Mouse (Mus musculus) hindbrain, embryonic 10.5 days (tissue): ENCODE data around the gene Iyd. TPM values are rescaled to one million over a fixed set of nuclear protein-coding genes. Genes with fewer than 3 reads are reported as not detected.

Experiments
- DNase-seq: peaks from one replicate; pipeline ENCODE4 v3.0.0-alpha.2; 2017; ENCODE audit warnings: low spot score
- H3K27ac ChIP-seq: fragments of 300-500 bp; sonication (generic); 2 replicates; pipeline ENCODE4 v1.5.1; 2016; ENCODE audit warnings: mild to moderate bottlenecking, moderate library complexity
- H3K27me3 ChIP-seq: fragments of 300-500 bp; sonication (generic); 2 replicates; pipeline ENCODE4 v1.6.1; 2016; ENCODE audit warnings: mild to moderate bottlenecking; ENCODE audit not compliant: poor library complexity, insufficient read depth, severe bottlenecking
- H3K36me3 ChIP-seq: fragments of 300-500 bp; sonication (generic); 2 replicates; pipeline ENCODE4 v1.6.1; 2016; ENCODE audit warnings: mild to moderate bottlenecking, moderate library complexity
- H3K4me1 ChIP-seq: fragments of 300-500 bp; sonication (generic); replicated peaks from 2 replicates; pipeline ENCODE4 v1.6.1; 2016; ENCODE audit warnings: mild to moderate bottlenecking
- H3K4me3 ChIP-seq: fragments of 300-500 bp; sonication (generic); 2 replicates; pipeline ENCODE4 v1.5.1; 2016; ENCODE audit warnings: mild to moderate bottlenecking, moderate library complexity
- H3K9me3 ChIP-seq: fragments of 300-500 bp; sonication (generic); 2 replicates; pipeline ENCODE4 v1.6.1; 2016; ENCODE audit warnings: mild to moderate bottlenecking, moderate library complexity
- WGBS: fragments of 180-500 bp; shearing (Covaris S2); methylation state at CpG from one replicate; pipeline ENCODE4 v1.1.7; 2016; 5-methylcytosine and 5-hydroxymethylcytosine counted together
- polyA plus RNA-seq: library from polyadenylated mRNA; unstranded; fragments of >200 nt; fragmentation: Nextera tagmentation; extraction: Ambion mirVana; gene quantifications from 2 replicates; pipeline ENCODE4 v1.2.1, GENCODE M21; 2016

The Iyd gene
- polyA plus RNA-seq, 1 experiment from 2014 or later = not detected

- no peaks in the 10 kb centered on the region for H3K36me3 ChIP-seq
- H3K4me1 ChIP-seq = no peaks in the 10 kb centered on the region
- no peaks in the 10 kb centered on the region for H3K9me3 ChIP-seq
- no peak overlapping the region for H3K4me3 ChIP-seq
- DNase-seq = no peak
- no peak overlapping the region for H3K27ac ChIP-seq
- H3K27me3 ChIP-seq = no peaks in the 10 kb centered on the region
Observed at GRCm38 (mm10) chr10:3562165-3562564, 22.1 kb downstream of the Iyd start.

GRCm38 (mm10) chr10:3565126-3565525 is 25.1 kb downstream of the Iyd start:
- no peak overlapping the region for H3K27ac ChIP-seq
- H3K4me3 ChIP-seq = no peak overlapping the region
- DNase-seq = no peak
- H3K4me1 ChIP-seq = no peaks in the 10 kb centered on the region
- H3K36me3 ChIP-seq = no peaks in the 10 kb centered on the region
- 81% methylated on average over 4 of the region's 4 CpGs for WGBS
- H3K9me3 ChIP-seq = no peaks in the 10 kb centered on the region
- H3K27me3 ChIP-seq = no peaks in the 10 kb centered on the region

DNA sequence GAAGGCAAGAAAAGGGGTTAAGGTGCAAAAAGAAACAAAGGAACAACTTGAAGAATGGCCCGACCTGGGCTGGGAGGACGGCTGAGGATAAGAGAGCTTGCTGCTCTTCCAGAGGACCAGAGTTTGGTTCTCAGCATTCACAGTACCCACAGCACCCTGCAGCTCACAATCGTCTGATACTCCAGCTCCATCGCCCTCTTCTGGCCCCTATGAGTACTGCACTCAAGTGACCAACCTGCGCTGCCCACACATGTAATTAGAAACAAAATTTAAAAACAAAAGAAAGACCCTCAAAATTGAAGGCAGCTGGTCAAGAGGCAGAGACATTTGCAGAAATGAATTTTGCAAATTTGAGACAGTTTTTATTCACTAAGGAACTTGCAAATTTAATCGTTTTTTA is 27.8 kb downstream of the Iyd start:
- 72% methylated on average over 6 of the region's 6 CpGs for WGBS
- Histone ChIP-seq H3K9me3 (no peaks in the 10 kb centered on the region), H3K4me1 (no peaks in the 10 kb centered on the region), H3K36me3 (no peaks in the 10 kb centered on the region), H3K27me3 (no peaks in the 10 kb centered on the region), H3K27ac (no peak overlapping the region), H3K4me3 (no peak overlapping the region)
- no peak for DNase-seq

GRCm38 (mm10) chr10:3572723-3573649 is 32.9 kb downstream of the Iyd start:
- no peaks in the 10 kb centered on the region for H3K9me3 ChIP-seq

DNA sequence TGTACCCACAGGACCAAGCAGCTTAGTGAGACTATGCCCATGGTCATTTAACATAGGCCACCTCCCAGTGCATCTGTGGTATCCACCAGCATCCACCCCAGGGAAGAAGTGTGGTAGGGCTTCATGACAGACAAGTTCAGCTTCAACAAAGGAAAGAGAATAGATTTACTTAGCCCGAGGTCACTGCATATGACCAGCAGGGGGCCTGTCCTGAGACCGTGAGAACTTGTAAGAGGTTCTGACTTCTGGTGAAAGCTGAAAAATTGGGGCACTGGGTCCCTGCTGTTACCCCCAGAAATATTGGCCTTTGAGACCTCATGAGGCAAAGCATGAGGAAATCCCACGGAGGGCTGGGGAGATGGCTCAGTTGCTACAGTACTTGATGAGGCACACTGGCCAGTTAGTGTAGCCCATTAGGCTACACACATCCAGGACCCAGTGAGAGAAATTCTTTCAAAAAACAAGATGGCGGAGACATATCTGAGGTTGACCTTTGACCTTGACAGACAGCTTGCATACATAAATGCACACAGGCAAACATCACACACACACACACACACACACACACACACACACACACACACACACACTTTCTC is 34.0 kb downstream of the Iyd start:
- 60% methylated on average over 4 of the region's 4 CpGs for whole genome bisulfite sequencing
- Histone ChIP-seq H3K27me3 (no peaks in the 10 kb centered on the region), H3K4me1 (no peaks in the 10 kb centered on the region), H3K27ac (no peak overlapping the region), H3K4me3 (no peak overlapping the region), H3K9me3 (no peaks in the 10 kb centered on the region), H3K36me3 (no peaks in the 10 kb centered on the region)
- peak; percentile 50 for DNase-seq

More at GRCm38 (mm10) chr10:3572723-3573649, 32.9 kb downstream of the Iyd start:
- Histone ChIP-seq H3K27ac (no peak overlapping the region), H3K4me3 (no peak overlapping the region), H3K27me3 (no peaks in the 10 kb centered on the region), H3K4me1 (no peaks in the 10 kb centered on the region), H3K36me3 (no peaks in the 10 kb centered on the region)
- peak; percentile 48 for DNase-seq
- 68% methylated on average over 10 of the region's 10 CpGs for WGBS

- WGBS = 84% methylated on average over 3 of the region's 3 CpGs
- no peak for DNase-seq
- Histone ChIP-seq H3K9me3 (no peaks in the 10 kb centered on the region), H3K4me3 (no peak overlapping the region), H3K36me3 (no peaks in the 10 kb centered on the region), H3K4me1 (peaks cover 19% of the 10 kb centered on the region), H3K27me3 (no peaks in the 10 kb centered on the region), H3K27ac (peak overlapping the region; percentile 16; the same call in 1 of the 2 replicates)
Observed at GRCm38 (mm10) chr10:3590632-3591031, 50.6 kb downstream of the Iyd start.

GRCm38 (mm10) chr10:3591790-3592189 is 51.8 kb downstream of the Iyd start:
- no peaks in the 10 kb centered on the region for H3K27me3 ChIP-seq
- H3K4me3 ChIP-seq = no peak overlapping the region
- WGBS = 16% methylated on average over 3 of the region's 3 CpGs
- H3K27ac ChIP-seq = peak overlapping the region; percentile 43
- peak; percentile 43 for DNase-seq
- no peaks in the 10 kb centered on the region for H3K36me3 ChIP-seq
- no peaks in the 10 kb centered on the region for H3K9me3 ChIP-seq
- peaks cover 22% of the 10 kb centered on the region for H3K4me1 ChIP-seq

DNA sequence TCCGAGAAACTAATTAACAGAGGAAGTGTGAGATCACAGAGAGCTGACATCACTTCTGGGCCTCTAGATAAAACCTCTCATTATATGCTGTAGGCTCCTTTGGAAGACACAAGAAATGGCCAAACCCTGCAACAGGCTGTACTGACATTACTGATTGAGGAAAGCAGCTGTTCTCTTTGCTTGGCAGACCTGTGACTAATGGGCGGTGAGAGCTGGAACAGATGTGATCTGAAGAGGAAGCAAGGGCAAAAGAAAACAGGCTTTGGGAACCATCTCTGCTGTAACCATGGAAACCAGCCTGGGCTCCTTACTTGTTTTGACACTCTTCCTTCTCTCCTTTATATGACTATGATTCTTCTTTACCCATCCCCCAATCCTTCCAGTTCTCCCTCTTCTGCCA is 56.7 kb downstream of the Iyd start:
- Histone ChIP-seq H3K27ac (no peak overlapping the region), H3K36me3 (no peaks in the 10 kb centered on the region), H3K4me3 (no peak overlapping the region), H3K4me1 (peaks cover 14% of the 10 kb centered on the region), H3K9me3 (peaks cover 8% of the 10 kb centered on the region), H3K27me3 (no peaks in the 10 kb centered on the region)
- WGBS = 69% methylated on average over 2 of the region's 2 CpGs
- no peak for DNase-seq

- no peak for DNase-seq
- WGBS = 90% methylated on average over 3 of the region's 3 CpGs
- no peak overlapping the region for H3K27ac ChIP-seq
- peaks cover 8% of the 10 kb centered on the region for H3K9me3 ChIP-seq
- no peaks in the 10 kb centered on the region for H3K36me3 ChIP-seq
- H3K4me3 ChIP-seq = no peak overlapping the region
- peaks cover 6% of the 10 kb centered on the region for H3K4me1 ChIP-seq
- H3K27me3 ChIP-seq = no peaks in the 10 kb centered on the region
Observed at GRCm38 (mm10) chr10:3597760-3598159, 57.7 kb downstream of the Iyd start.

Other genes with a start within 250 kb of the Iyd start
- 3.5 and 6.0 TPM in 2 replicates for gene Ppp1r14c, start 174.2 kb upstream of the Iyd start, polyA plus RNA-seq
- gene Plekhg1, start 200.1 kb downstream of the Iyd start, polyA plus RNA-seq = 10.9 and 12.5 TPM in 2 replicates